19 mouse cellular contexts compared by ENCODE assay signal in genomic region chr16:26357863-26358780, GRCm38 (mm10). TPM values are rescaled to one million over a fixed set of nuclear protein-coding genes. Genes with fewer than 3 reads are reported as not detected.
DNase-seq lines count a peak whose midpoint lies in the region; ATAC-seq and TF ChIP-seq lines count a peak whose summit lies in the region.
"Had no signal": no experiment of that assay in that cellular context is flagged by ENCODE, and none has a peak within 500 bp of the region (broad histone marks: within the 10 kb centered on the region; RNA-seq: fewer than 3 reads in every experiment).

No protein-coding gene starts in this region.

- H3K9ac ChIP-seq in forebrain, embryonic 15.5 days (replicated peaks): no peak overlapping the region
- no peak overlapping the region for H3K9ac ChIP-seq in forebrain, embryonic 13.5 days
- H3K9ac ChIP-seq in lung, embryonic 14.5 days: no peak overlapping the region
- H3K9ac ChIP-seq: midbrain, embryonic 13.5 days had no signal

- intact Hi-C loops in gastrocnemius, adult 2 months (cut with DNase I): no loop called here

- no peak overlapping the region for H3K4me3 ChIP-seq in forebrain, embryonic 15.5 days
- H3K4me3 ChIP-seq in forebrain, embryonic 13.5 days: no peak overlapping the region
- H3K4me3 ChIP-seq in lung, embryonic 14.5 days (ENCODE audit: low read depth, low read length): no peak overlapping the region
- H3K4me3 ChIP-seq in lung, adult 2 months (replicated peaks; ENCODE audit: extremely low read depth, low read depth, low read length): no peak overlapping the region
- H3K4me3 ChIP-seq in gastrocnemius, adult 2 months: no peak overlapping the region
- H3K4me3 ChIP-seq: hindbrain, embryonic 10.5 days; layer of hippocampus, adult 2 months; midbrain, embryonic 13.5 days; myocyte had no signal

- no peaks in the 10 kb centered on the region for H3K27me3 ChIP-seq in forebrain, embryonic 15.5 days
- H3K27me3 ChIP-seq in forebrain, embryonic 13.5 days: no peaks in the 10 kb centered on the region
- no peaks in the 10 kb centered on the region for H3K27me3 ChIP-seq in lung, embryonic 14.5 days (ENCODE audit: insufficient read depth, low read length)
- H3K27me3 ChIP-seq: midbrain, embryonic 13.5 days had no signal

- TF ChIP-seq CTCF in lung, embryonic 14.5 days (IDR thresholded peaks at IDR 0.05; ENCODE audit: low read depth): no peak
- TF ChIP-seq CTCF in lung, adult 2 months (IDR thresholded peaks at IDR 0.05; ENCODE audit: insufficient read depth, low read length): no peak
- no peak for TF ChIP-seq CTCF in gastrocnemius, adult 2 months (IDR thresholded peaks at IDR 0.05)

- no peaks in the 10 kb centered on the region for H3K4me1 ChIP-seq in forebrain, embryonic 15.5 days
- no peaks in the 10 kb centered on the region for H3K4me1 ChIP-seq in forebrain, embryonic 13.5 days
- 0 out of 2 replicates have a peak, but pooled peaks cover 4% of the 10 kb centered on the region for H3K4me1 ChIP-seq in lung, embryonic 14.5 days (ENCODE audit: insufficient read depth)
- no peaks in the 10 kb centered on the region for H3K4me1 ChIP-seq in lung, adult 2 months (ENCODE audit: control insufficient read depth, insufficient read depth, low read length)
- H3K4me1 ChIP-seq: midbrain, embryonic 13.5 days had no signal

- H3K4me2 ChIP-seq in forebrain, embryonic 15.5 days (replicated peaks): no peak overlapping the region
- H3K4me2 ChIP-seq in forebrain, embryonic 13.5 days: no peak overlapping the region
- no peak overlapping the region for H3K4me2 ChIP-seq in lung, embryonic 14.5 days
- H3K4me2 ChIP-seq: midbrain, embryonic 13.5 days had no signal

- TF ChIP-seq POLR2A in lung, adult 2 months (IDR thresholded peaks at IDR 0.05; ENCODE audit: borderline replicate concordance, extremely low read depth, low read depth, low read length): no peak

- no peaks in the 10 kb centered on the region for H3K36me3 ChIP-seq in forebrain, embryonic 15.5 days
- no peaks in the 10 kb centered on the region for H3K36me3 ChIP-seq in forebrain, embryonic 13.5 days (ENCODE audit: poor library complexity, severe bottlenecking)
- no peaks in the 10 kb centered on the region for H3K36me3 ChIP-seq in lung, embryonic 14.5 days (ENCODE audit: insufficient read depth)
- H3K36me3 ChIP-seq: hindbrain, embryonic 10.5 days; midbrain, embryonic 13.5 days had no signal

- 72% methylated on average over 5 of the region's 5 CpGs for WGBS in forebrain, embryonic 15.5 days
- 74% methylated on average over 5 of the region's 5 CpGs for WGBS in forebrain, embryonic 13.5 days
- WGBS in lung, embryonic 14.5 days: 34% methylated on average over 5 of the region's 5 CpGs
- WGBS in lung, adult 2 months: 54% methylated on average over 5 of the region's 5 CpGs

- no peak overlapping the region for H3K27ac ChIP-seq in forebrain, embryonic 15.5 days (replicated peaks)
- H3K27ac ChIP-seq in forebrain, embryonic 13.5 days: no peak overlapping the region
- no peak overlapping the region for H3K27ac ChIP-seq in lung, embryonic 14.5 days (ENCODE audit: low read depth)
- H3K27ac ChIP-seq in gastrocnemius, adult 2 months: no peak overlapping the region
- H3K27ac ChIP-seq: hindbrain, embryonic 10.5 days; layer of hippocampus, adult 2 months; macrophage; midbrain, embryonic 13.5 days; stomach, postnatal 0 days had no signal

- peak; percentile 68 for DNase-seq in lung, embryonic 14.5 days
- DNase-seq in lung, adult 2 months: no peak
- DNase-seq in kidney, postnatal 36 days: peak; percentile 58 to 72
- no peak for DNase-seq in gastrocnemius, adult 2 months
- DNase-seq: cerebellum, adult 11 months; cerebellum, postnatal 14 days; heart, adult 18-20 months; left cerebral cortex, postnatal 4 days; thymus, postnatal 25 days had no signal

- ATAC-seq in forebrain, embryonic 15.5 days (replicated peaks): 0 out of 2 replicates have a peak, but pooled peaks have one; percentile 13
- ATAC-seq in forebrain, embryonic 13.5 days: no peak
- peak; percentile 69 for ATAC-seq in lung, embryonic 14.5 days (ENCODE audit: insufficient read depth)
- 0 out of 2 replicates have a peak, but pooled peaks have one; percentile 6 for ATAC-seq in megakaryocyte progenitor cell, adult 5-6 weeks (replicated peaks; ENCODE audit: poor library complexity)
- no peak for ATAC-seq in CD4-positive, CD25-positive, alpha-beta regulatory T cell, adult 4 months
- ATAC-seq: midbrain, embryonic 13.5 days had no signal

- H3K9me3 ChIP-seq in forebrain, embryonic 15.5 days: no peaks in the 10 kb centered on the region
- H3K9me3 ChIP-seq in forebrain, embryonic 13.5 days (replicated peaks): no peaks in the 10 kb centered on the region
- H3K9me3 ChIP-seq in lung, embryonic 14.5 days (ENCODE audit: low read depth, low read length): 0 out of 2 replicates have a peak, but pooled peaks cover 3% of the 10 kb centered on the region
- H3K9me3 ChIP-seq: hindbrain, embryonic 10.5 days; midbrain, embryonic 13.5 days had no signal

RNA-seq across cellular contexts. Expression of gene Cldn1, which starts 13.5 kb away (rescaled TPM):
- polyA plus RNA-seq in forebrain, embryonic 15.5 days (2015; fragmentation: Nextera tagmentation; extraction: Ambion mirVana): 2.2 and 5.2 TPM in 2 replicates
- 2.1 and 2.6 TPM in 2 replicates for polyA plus RNA-seq in forebrain, embryonic 13.5 days (2015; fragmentation: Nextera tagmentation; extraction: Ambion mirVana)
- 10.6 and 12.2 TPM in 2 replicates for polyA plus RNA-seq in lung, embryonic 14.5 days (2014; fragmentation: Nextera tagmentation; extraction: Ambion mirVana)
- polyA plus RNA-seq in lung, adult 2 months (2012; rRNA removed): 5.0 and 5.4 TPM in 2 replicates
- 0.71 and 0.91 TPM in 2 replicates for total RNA-seq in megakaryocyte progenitor cell, adult 5-6 weeks (2015)
- total RNA-seq in megakaryocyte progenitor cell, adult 5-6 weeks (2017): 0.17 and 0.91 TPM in 2 replicates
- polyA plus RNA-seq in CD4-positive, CD25-positive, alpha-beta regulatory T cell, adult 4 months (2017; shearing (Covaris generic)): not detected
- 1 to 10 TPM; 1.5 to 1.6 TPM for total RNA-seq in gastrocnemius, adult 2 months (2021)

Comparison
In these comparisons a context has a peak if more than half of its experiments do, and no peak if none do; other contexts are left out.
1. ATAC-seq: peak in forebrain, embryonic 15.5 days (single experiment), lung, embryonic 14.5 days (single experiment) and megakaryocyte progenitor cell, adult 5-6 weeks (single experiment); none in forebrain, embryonic 13.5 days (single experiment) and CD4-positive, CD25-positive, alpha-beta regulatory T cell, adult 4 months (single experiment).
2. DNase-seq: peak in lung, embryonic 14.5 days (single experiment) and kidney, postnatal 36 days (2 of 2); none in lung, adult 2 months (single experiment) and gastrocnemius, adult 2 months (single experiment).